Mouse (Mus musculus): ENCODE results near the gene Cngb1.
"Not testable (repeated sequence)": the region's sequence is repeated elsewhere in the genome, so short reads cannot be mapped to it uniquely, and the experiment has no call there.

The Cngb1 gene

GRCm38 (mm10) chr8:95247277-95247676 is 59.1 kb downstream of the Cngb1 start:
- DNase-seq (ENCODE audit: low read depth, low spot score), result no peak
- no peaks in the 10 kb centered on the region for H3K27me3 ChIP-seq (ENCODE audit: control insufficient read depth, insufficient read depth, low read length, poor library complexity, severe bottlenecking)
- no peaks in the 10 kb centered on the region for H3K36me3 ChIP-seq (ENCODE audit: control insufficient read depth, insufficient read depth, low read length, poor library complexity, severe bottlenecking)

GRCm38 (mm10) chr8:95245180-95245579 is 61.2 kb downstream of the Cngb1 start:
- no peaks in the 10 kb centered on the region for H3K36me3 ChIP-seq (ENCODE audit: control insufficient read depth, insufficient read depth, low read length, poor library complexity, severe bottlenecking)
- peak; percentile 83 for DNase-seq (ENCODE audit: low read depth, low spot score)
- H3K27me3 ChIP-seq (ENCODE audit: control insufficient read depth, insufficient read depth, low read length, poor library complexity, severe bottlenecking), result no peaks in the 10 kb centered on the region

GRCm38 (mm10) chr8:95243853-95244252 is 62.5 kb downstream of the Cngb1 start:
- DNase-seq (ENCODE audit: low read depth, low spot score), result no peak
- Histone ChIP-seq H3K36me3 (ENCODE audit: control insufficient read depth, insufficient read depth, low read length, poor library complexity, severe bottlenecking) (no peaks in the 10 kb centered on the region), H3K27me3 (ENCODE audit: control insufficient read depth, insufficient read depth, low read length, poor library complexity, severe bottlenecking) (no peaks in the 10 kb centered on the region)

GRCm38 (mm10) chr8:95242826-95243571 is 63.4 kb downstream of the Cngb1 start:
- DNase-seq (ENCODE audit: low read depth, low spot score), result no peak
- Histone ChIP-seq H3K27me3 (ENCODE audit: control insufficient read depth, insufficient read depth, low read length, poor library complexity, severe bottlenecking) (no peaks in the 10 kb centered on the region), H3K36me3 (ENCODE audit: control insufficient read depth, insufficient read depth, low read length, poor library complexity, severe bottlenecking) (no peaks in the 10 kb centered on the region)

GRCm38 (mm10) chr8:95242099-95242825 is 64.1 kb downstream of the Cngb1 start:
- no peak for DNase-seq (ENCODE audit: low read depth, low spot score)
- H3K27me3 ChIP-seq (ENCODE audit: control insufficient read depth, insufficient read depth, low read length, poor library complexity, severe bottlenecking), result no peaks in the 10 kb centered on the region
- no peaks in the 10 kb centered on the region for H3K36me3 ChIP-seq (ENCODE audit: control insufficient read depth, insufficient read depth, low read length, poor library complexity, severe bottlenecking)

- no peaks in the 10 kb centered on the region for H3K36me3 ChIP-seq (ENCODE audit: control insufficient read depth, insufficient read depth, low read length, poor library complexity, severe bottlenecking)
- no peaks in the 10 kb centered on the region for H3K27me3 ChIP-seq (ENCODE audit: control insufficient read depth, insufficient read depth, low read length, poor library complexity, severe bottlenecking)
- peak; percentile 76 for DNase-seq (ENCODE audit: low read depth, low spot score)
Observed at GRCm38 (mm10) chr8:95235683-95236082, 70.7 kb downstream of the Cngb1 start.

DNA sequence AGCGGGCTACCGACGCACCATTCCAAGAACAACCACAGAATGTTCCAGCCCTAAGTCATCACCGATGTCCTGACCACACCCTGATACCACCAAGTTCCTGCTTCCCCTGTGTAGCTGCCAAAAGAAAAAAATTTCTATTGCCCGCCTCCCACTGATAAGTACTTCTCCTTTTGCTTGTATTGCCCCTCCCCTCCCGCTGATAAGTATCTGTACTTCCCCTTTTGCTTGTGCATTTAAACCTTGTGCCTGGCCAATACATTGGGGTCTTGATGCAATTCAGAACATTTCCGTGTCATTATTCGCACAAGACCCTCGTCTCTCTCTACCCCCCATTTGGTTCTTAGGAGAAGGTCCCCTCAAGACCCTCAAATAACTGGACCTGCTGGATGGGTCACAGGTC is 76.3 kb downstream of the Cngb1 start:
- H3K36me3 ChIP-seq (ENCODE audit: control insufficient read depth, insufficient read depth, low read length, poor library complexity, severe bottlenecking); H3K27me3 ChIP-seq (ENCODE audit: control insufficient read depth, insufficient read depth, low read length, poor library complexity, severe bottlenecking); DNase-seq (ENCODE audit: low read depth, low spot score): not testable (repeated sequence)

DNA sequence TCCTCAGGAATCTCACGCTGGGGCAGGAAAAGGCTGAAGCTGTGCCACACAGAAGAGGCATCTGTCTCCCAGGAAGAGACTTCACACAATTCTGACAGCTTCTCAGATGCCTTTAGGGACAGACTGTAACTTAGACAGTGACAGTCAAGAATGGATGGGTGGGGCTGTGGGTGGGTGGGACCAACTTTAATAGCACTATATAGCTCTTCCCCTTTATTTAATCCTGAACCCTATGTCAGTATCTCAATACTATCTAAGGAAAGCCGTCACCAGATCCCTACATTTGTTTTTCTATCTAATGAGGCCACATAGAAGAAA is 79.3 kb downstream of the Cngb1 start:
- Histone ChIP-seq H3K27me3 (ENCODE audit: control insufficient read depth, insufficient read depth, low read length, poor library complexity, severe bottlenecking) (no peaks in the 10 kb centered on the region), H3K36me3 (ENCODE audit: control insufficient read depth, insufficient read depth, low read length, poor library complexity, severe bottlenecking) (no peaks in the 10 kb centered on the region)
- DNase-seq (ENCODE audit: low read depth, low spot score), result no peak

DNA sequence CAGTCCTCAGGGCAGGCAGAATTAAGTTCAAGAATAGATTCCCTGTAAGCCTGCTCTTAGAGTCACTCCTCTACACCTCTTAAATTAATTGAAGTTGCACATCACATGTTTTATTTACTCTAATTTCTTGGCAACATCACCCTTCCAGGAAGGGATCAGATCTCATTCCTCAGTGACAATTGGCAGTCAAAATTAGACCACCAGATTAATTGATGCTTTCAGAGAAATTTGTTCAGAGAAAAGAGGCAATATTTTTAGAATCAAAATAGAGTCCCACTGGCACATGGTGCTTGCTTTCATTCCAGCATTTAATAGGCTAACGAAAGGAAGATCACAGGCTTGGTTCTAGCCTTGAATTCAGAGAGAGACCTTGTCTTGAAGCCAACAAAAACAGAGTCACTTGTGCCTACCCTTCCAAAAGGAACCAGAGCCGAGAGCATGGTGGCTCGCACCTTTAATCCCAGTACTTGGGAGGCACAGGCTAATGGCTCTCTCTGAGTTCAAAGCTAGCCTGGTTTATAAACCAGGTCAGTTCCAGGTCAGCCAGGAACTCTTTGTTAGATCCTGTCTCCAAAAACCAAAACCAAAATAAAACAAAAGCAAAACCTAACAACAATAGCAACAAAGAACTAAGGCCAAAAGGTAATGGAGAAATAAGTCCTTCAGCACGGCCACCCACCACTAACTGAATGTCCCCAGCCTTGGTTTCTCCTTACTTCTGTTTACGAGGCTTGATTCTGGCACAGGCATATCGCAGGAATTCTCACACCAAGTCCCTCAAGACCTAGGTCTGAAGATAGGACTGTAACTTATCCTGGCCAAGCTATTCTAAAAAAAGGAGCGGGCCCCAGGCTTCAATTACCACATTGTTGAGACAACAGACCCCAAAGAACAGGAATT is 79.9 kb downstream of the Cngb1 start:
- no peak for DNase-seq (ENCODE audit: low read depth, low spot score)
- Histone ChIP-seq H3K36me3 (ENCODE audit: control insufficient read depth, insufficient read depth, low read length, poor library complexity, severe bottlenecking) (no peaks in the 10 kb centered on the region), H3K27me3 (ENCODE audit: control insufficient read depth, insufficient read depth, low read length, poor library complexity, severe bottlenecking) (no peaks in the 10 kb centered on the region)

- no peak for DNase-seq (ENCODE audit: low read depth, low spot score)
- Histone ChIP-seq H3K27me3 (ENCODE audit: control insufficient read depth, insufficient read depth, low read length, poor library complexity, severe bottlenecking) (no peaks in the 10 kb centered on the region), H3K36me3 (ENCODE audit: control insufficient read depth, insufficient read depth, low read length, poor library complexity, severe bottlenecking) (no peaks in the 10 kb centered on the region)
Observed at GRCm38 (mm10) chr8:95223969-95224368, 82.4 kb downstream of the Cngb1 start.

DNA sequence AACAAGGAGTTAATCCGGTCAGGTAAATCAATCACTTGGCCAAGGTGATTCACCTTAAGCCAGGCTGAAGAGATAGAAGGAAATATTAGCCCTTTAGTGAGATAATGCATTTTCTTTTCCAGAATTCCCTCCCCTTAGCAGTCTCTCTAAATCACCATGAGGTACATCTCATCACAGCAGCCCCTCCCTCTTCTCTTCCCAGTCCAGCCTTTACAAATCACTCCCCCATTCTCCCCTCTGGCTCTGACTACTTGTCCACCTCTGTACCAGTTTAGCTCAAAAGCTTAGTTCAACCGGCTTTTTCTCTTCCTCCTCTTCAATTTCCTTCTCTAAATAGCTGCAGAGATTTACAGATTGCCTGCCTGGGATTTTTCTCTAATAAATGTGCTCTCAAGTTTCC is 85.3 kb downstream of the Cngb1 start:
- Histone ChIP-seq H3K27me3 (ENCODE audit: control insufficient read depth, insufficient read depth, low read length, poor library complexity, severe bottlenecking) (no peaks in the 10 kb centered on the region), H3K36me3 (ENCODE audit: control insufficient read depth, insufficient read depth, low read length, poor library complexity, severe bottlenecking) (no peaks in the 10 kb centered on the region)
- no peak for DNase-seq (ENCODE audit: low read depth, low spot score)

- no peaks in the 10 kb centered on the region for H3K36me3 ChIP-seq (ENCODE audit: control insufficient read depth, insufficient read depth, low read length, poor library complexity, severe bottlenecking)
- no peaks in the 10 kb centered on the region for H3K27me3 ChIP-seq (ENCODE audit: control insufficient read depth, insufficient read depth, low read length, poor library complexity, severe bottlenecking)
- DNase-seq (ENCODE audit: low read depth, low spot score), result no peak
Observed at GRCm38 (mm10) chr8:95220571-95220998, 85.8 kb downstream of the Cngb1 start.

- no peaks in the 10 kb centered on the region for H3K27me3 ChIP-seq (ENCODE audit: control insufficient read depth, insufficient read depth, low read length, poor library complexity, severe bottlenecking)
- DNase-seq (ENCODE audit: low read depth, low spot score), result no peak
- no peaks in the 10 kb centered on the region for H3K36me3 ChIP-seq (ENCODE audit: control insufficient read depth, insufficient read depth, low read length, poor library complexity, severe bottlenecking)
Observed at GRCm38 (mm10) chr8:95219623-95220022, 86.8 kb downstream of the Cngb1 start.

DNA sequence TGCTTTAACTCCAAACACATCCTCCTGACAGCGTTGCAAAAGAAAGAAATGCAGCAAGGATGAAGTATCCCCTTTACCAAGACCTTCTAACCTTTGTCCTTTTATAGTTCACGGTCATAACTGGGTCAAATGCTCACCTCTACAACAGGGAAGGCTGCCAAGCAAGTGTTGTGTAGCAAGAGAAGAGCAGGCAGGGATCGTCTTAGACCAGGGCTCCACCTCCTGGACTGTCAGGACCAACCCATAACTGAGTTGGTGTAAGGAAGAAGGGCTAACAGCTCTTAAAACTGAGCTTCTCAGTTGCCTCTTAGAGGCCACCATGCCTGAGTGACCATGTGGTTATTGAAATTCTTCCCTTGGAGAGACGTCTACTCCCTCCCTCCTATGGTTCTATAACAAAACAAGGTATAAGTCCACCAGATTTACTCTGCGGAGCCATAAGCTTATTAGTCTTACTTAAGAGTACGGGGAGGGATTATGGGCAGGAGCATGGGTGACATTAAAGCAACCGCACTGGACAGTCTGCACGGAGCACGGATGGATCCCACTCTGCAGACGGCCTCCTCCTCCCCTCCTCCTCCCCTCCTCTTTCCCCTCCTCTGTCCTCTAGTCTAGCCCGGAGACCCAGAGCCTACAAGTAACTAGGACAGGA is 90.5 kb downstream of the Cngb1 start:
- no peak for DNase-seq (ENCODE audit: low read depth, low spot score)
- Histone ChIP-seq H3K36me3 (ENCODE audit: control insufficient read depth, insufficient read depth, low read length, poor library complexity, severe bottlenecking) (no peaks in the 10 kb centered on the region), H3K27me3 (ENCODE audit: control insufficient read depth, insufficient read depth, low read length, poor library complexity, severe bottlenecking) (no peaks in the 10 kb centered on the region)
